ENCODE assay signal across 14 mouse cellular contexts in the genomic region with DNA sequence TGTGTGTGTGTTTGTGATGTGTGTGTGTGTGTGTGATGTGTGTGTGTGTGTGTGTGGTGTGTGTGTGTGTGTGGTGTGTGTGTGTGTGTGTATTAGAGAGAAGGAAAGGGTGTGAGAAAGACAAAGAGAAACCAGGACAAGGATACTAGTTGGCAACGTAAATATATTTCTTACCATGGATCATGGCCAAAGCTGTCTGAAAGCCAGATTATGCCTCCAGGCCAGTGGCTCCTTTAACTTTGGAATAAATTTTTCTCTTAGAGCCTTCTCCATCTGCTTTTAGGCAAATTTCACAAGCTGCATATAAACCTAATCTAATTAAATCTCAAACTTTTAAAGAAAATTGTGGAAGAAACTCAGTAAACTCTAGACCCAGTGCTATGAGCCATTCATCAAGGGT.
"Had no signal": no experiment of that assay in that cellular context is flagged by ENCODE, and none has a peak within 500 bp of the region (broad histone marks: within the 10 kb centered on the region; RNA-seq: fewer than 3 reads in every experiment).

No protein-coding gene starts in this region.

- H3K4me3 ChIP-seq: liver, embryonic 12.5 days; midbrain, embryonic 12.5 days; myocyte; neural tube, embryonic 12.5 days had no signal

- H3K36me3 ChIP-seq: liver, embryonic 12.5 days; midbrain, embryonic 12.5 days; neural tube, embryonic 12.5 days had no signal

- H3K4me1 ChIP-seq: liver, embryonic 12.5 days; midbrain, embryonic 12.5 days; neural tube, embryonic 12.5 days had no signal

- H3K27me3 ChIP-seq: liver, embryonic 12.5 days; midbrain, embryonic 12.5 days; neural tube, embryonic 12.5 days had no signal

- H3K4me2 ChIP-seq: liver, embryonic 12.5 days; midbrain, embryonic 12.5 days; neural tube, embryonic 12.5 days had no signal

- DNase-seq: lung, adult 18-20 months; lung, postnatal 10 days; lung, postnatal 4 days; midbrain, embryonic 14.5 days; right cerebral cortex, postnatal 14 days; thymus, adult 18-20 months; thymus, postnatal 14 days; thymus, postnatal 36 days had no signal

- ATAC-seq: liver, embryonic 12.5 days; midbrain, embryonic 16.5 days had no signal

- H3K27ac ChIP-seq: liver, embryonic 12.5 days; liver, embryonic 14.5 days; midbrain, embryonic 12.5 days; neural tube, embryonic 12.5 days had no signal

- H3K9ac ChIP-seq: liver, embryonic 12.5 days; liver, embryonic 14.5 days; midbrain, embryonic 12.5 days; neural tube, embryonic 12.5 days had no signal

- H3K9me3 ChIP-seq: liver, embryonic 12.5 days; midbrain, embryonic 12.5 days; neural tube, embryonic 12.5 days had no signal
